Mouse (Mus musculus) neural tube, embryonic 14.5 days (tissue): ENCODE measurements around the gene Cpvl. TPM values are rescaled to one million over a fixed set of nuclear protein-coding genes. Genes with fewer than 3 reads are reported as not detected.

Experiments used
- ATAC-seq: fragments of 200-750 bp; cut with Nextera tagmentation; 2 replicates; pipeline ENCODE4 v1.8.0; 2017; ENCODE audit warnings: low read depth, mild to moderate bottlenecking, moderate TSS enrichment, moderate library complexity
- H3K27ac ChIP-seq: fragments of 300-500 bp; sonication (generic); 2 replicates; pipeline ENCODE4 v1.5.1; 2014; ENCODE audit warnings: low read depth, mild to moderate bottlenecking, control low read depth, low read length, moderate library complexity, mixed read lengths
- H3K27me3 ChIP-seq: fragments of 300-500 bp; sonication (generic); 2 replicates; pipeline ENCODE4 v1.6.1; 2014; ENCODE audit warnings: low read length; ENCODE audit not compliant: control insufficient read depth, insufficient read depth
- H3K36me3 ChIP-seq: fragments of 300-500 bp; sonication (generic); 2 replicates; pipeline ENCODE4 v1.6.1; 2014; ENCODE audit warnings: low read length, mixed read lengths; ENCODE audit not compliant: control insufficient read depth, insufficient read depth
- H3K4me1 ChIP-seq: fragments of 300-500 bp; sonication (generic); 2 replicates; pipeline ENCODE4 v1.6.1; 2014; ENCODE audit warnings: low read length; ENCODE audit not compliant: control insufficient read depth, insufficient read depth
- H3K4me2 ChIP-seq: fragments of 300-500 bp; sonication (generic); 2 replicates; pipeline ENCODE4 v1.6.1; 2014; ENCODE audit warnings: mild to moderate bottlenecking, low read depth, low read length, control low read depth
- H3K4me3 ChIP-seq: fragments of 300-500 bp; sonication (generic); 2 replicates; pipeline ENCODE4 v1.5.1; 2014; ENCODE audit warnings: low read depth, low read length, control low read depth, mixed read lengths
- H3K9ac ChIP-seq: fragments of 300-500 bp; sonication (generic); replicated peaks from 2 replicates; pipeline ENCODE4 v1.6.1; 2014; ENCODE audit warnings: low read depth, mild to moderate bottlenecking, control low read depth, low read length, mixed read lengths
- H3K9me3 ChIP-seq: fragments of 300-500 bp; sonication (generic); 2 replicates; pipeline ENCODE4 v1.6.1; 2016; ENCODE audit warnings: low read length; ENCODE audit not compliant: control insufficient read depth
- WGBS: fragments of 180-500 bp; shearing (Covaris S2); extraction: QIAGEN DNeasy Blood & Tissue Kit; methylation state at CpG from one replicate; pipeline ENCODE4 v1.1.7; 2014; 5-methylcytosine and 5-hydroxymethylcytosine counted together
- polyA plus RNA-seq: library from polyadenylated mRNA; unstranded; fragments of >200 nt; fragmentation: Nextera tagmentation; extraction: Ambion mirVana; gene quantifications from 2 replicates; pipeline ENCODE4 v1.2.1, GENCODE M21; 2014

Cpvl gene
- polyA plus RNA-seq, result not detected in 2 replicates

DNA sequence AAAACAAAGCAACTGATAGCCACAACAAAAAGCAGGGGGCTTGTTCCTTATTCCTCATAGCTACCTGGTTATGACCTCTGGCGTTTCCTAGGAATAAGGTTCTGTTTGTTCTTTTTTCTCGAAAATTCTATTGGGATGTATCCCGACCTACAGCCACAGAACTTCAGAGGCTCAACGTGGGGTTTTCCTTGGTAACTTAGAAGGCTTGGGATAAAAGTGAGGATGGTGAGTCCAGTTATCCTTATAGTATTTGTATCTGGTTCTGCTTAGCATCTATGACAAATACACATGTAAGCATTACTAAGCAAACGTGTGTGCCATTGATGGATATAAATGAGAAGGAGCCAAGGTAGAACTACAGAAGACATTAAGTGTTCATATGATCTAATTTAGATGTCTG is at the start of gene Cpvl:
Cpvl (minus strand) TSS at position 101 of the 400 bp plus-strand sequence.
- 90% methylated on average over 5 of the region's 5 CpGs for WGBS
- no peak within 1 kb of the TSS for H3K9ac ChIP-seq

DNA sequence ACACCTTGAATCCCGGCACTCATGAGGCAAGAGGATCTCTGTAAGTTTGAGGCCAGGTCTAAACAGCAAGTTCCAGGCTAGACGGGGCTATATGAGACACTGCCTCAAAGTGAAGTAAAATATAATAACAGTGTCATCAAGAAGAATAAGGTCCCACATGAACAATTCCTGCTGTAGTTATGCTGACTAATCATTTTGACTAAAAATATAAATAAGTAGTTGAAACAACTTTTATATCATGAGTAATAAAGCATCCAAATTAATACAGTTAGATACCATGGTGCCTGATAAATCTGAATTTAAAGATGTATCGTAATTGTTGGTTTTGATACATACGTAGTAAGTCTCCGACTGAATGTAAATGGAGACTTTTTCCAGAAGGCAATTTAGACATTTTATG is 45.4 kb upstream of the Cpvl start:
- H3K4me2 ChIP-seq, result no peak overlapping the region
- ATAC-seq, result no peak

More for the DNA sequence above, at the start of gene Cpvl:
- no peak for ATAC-seq
- Histone ChIP-seq H3K4me3 (no peak within 1 kb of the TSS), H3K27me3 (no peaks in the 10 kb centered on the region), H3K36me3 (no peaks in the 10 kb centered on the region), H3K9me3 (no peaks in the 10 kb centered on the region), H3K4me2 (no peak within 1 kb of the TSS), H3K27ac (no peak within 1 kb of the TSS), H3K4me1 (peaks cover 4% of the 10 kb centered on the region; the same call in 1 of the 2 replicates)

DNA sequence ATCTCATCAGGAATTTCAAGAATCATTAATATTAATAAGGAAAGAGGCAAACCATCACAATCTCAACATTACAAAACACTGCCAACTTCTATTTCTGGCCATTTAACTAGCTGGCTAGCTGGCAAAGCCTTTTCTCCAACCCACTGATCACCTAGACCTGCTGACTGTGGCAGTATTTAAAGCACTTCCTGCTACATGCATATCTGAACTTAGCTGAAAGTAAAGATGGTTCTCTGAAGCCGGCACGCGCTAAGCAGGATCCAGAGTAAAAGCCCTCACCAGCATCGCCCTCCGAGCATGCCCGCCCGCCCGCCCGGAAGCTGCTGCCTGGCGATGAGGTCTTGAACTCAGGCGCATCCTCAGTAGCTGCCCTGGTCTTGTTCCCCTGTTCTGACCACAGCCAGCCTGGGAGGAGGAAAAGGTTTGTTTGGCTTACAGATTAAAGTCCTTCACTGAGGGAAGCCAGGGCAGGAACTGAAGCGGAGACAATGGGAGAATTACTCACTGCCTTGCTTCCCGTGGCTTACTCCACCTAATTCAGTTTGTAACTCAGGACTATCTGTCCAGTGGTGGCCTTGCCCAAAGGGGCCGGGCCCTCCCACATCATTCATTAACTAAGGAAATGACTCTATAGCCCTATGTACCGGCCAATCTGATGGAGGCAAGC is 42.8 kb upstream of the Cpvl start:
- H3K4me1 ChIP-seq, result no peaks in the 10 kb centered on the region
- no peaks in the 10 kb centered on the region for H3K36me3 ChIP-seq
- no peak overlapping the region for H3K4me2 ChIP-seq
- no peak overlapping the region for H3K4me3 ChIP-seq
- no peak for ATAC-seq
- no peak overlapping the region for H3K27ac ChIP-seq
- 53% methylated on average over 15 of the region's 15 CpGs for WGBS
- H3K9me3 ChIP-seq, result no peaks in the 10 kb centered on the region
- H3K27me3 ChIP-seq, result no peaks in the 10 kb centered on the region
- no peak overlapping the region for H3K9ac ChIP-seq

More for the DNA sequence above, 45.4 kb upstream of the Cpvl start:
- Histone ChIP-seq H3K27me3 (no peaks in the 10 kb centered on the region), H3K27ac (no peak overlapping the region), H3K9me3 (no peaks in the 10 kb centered on the region), H3K36me3 (no peaks in the 10 kb centered on the region), H3K9ac (no peak overlapping the region), H3K4me3 (no peak overlapping the region), H3K4me1 (no peaks in the 10 kb centered on the region)
- WGBS, result 95% methylated on average over 5 of the region's 5 CpGs

DNA sequence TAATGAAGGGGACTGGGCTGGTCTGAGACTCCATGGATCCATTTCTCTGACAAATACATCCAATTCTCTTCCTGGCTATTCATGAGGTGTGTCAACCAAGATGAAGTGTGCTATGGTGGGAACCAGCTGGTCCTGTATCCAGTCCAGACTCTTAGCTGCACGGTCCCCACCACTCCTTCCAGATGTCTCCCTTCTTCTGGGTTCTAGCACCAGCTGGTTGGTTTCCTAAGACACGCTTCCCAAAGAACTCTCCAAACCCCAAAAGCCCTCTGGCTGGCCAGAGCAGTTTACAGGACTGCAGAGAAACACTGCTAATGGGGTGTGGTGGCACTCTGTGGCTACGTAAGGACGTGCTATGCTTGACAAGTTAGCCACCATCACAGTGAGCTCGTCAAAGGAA is 40.4 kb upstream of the Cpvl start:
- WGBS, result 89% methylated on average over 5 of the region's 5 CpGs
- no peaks in the 10 kb centered on the region for H3K36me3 ChIP-seq
- no peak for ATAC-seq

GRCm38 (mm10) chr6:54018038-54018437 is 39.6 kb upstream of the Cpvl start:
- no peak for ATAC-seq
- no peaks in the 10 kb centered on the region for H3K9me3 ChIP-seq
- H3K9ac ChIP-seq, result no peak overlapping the region
- no peaks in the 10 kb centered on the region for H3K27me3 ChIP-seq
- H3K4me2 ChIP-seq, result no peak overlapping the region
- H3K36me3 ChIP-seq, result no peaks in the 10 kb centered on the region
- no peaks in the 10 kb centered on the region for H3K4me1 ChIP-seq
- no peak overlapping the region for H3K4me3 ChIP-seq
- H3K27ac ChIP-seq, result no peak overlapping the region
- 64% methylated on average over 2 of the region's 2 CpGs for WGBS

More for the DNA sequence above, 40.4 kb upstream of the Cpvl start:
- H3K27me3 ChIP-seq, result no peaks in the 10 kb centered on the region
- H3K9me3 ChIP-seq, result no peaks in the 10 kb centered on the region
- no peaks in the 10 kb centered on the region for H3K4me1 ChIP-seq
- no peak overlapping the region for H3K27ac ChIP-seq
- H3K4me2 ChIP-seq, result no peak overlapping the region
- H3K9ac ChIP-seq, result no peak overlapping the region
- H3K4me3 ChIP-seq, result no peak overlapping the region

DNA sequence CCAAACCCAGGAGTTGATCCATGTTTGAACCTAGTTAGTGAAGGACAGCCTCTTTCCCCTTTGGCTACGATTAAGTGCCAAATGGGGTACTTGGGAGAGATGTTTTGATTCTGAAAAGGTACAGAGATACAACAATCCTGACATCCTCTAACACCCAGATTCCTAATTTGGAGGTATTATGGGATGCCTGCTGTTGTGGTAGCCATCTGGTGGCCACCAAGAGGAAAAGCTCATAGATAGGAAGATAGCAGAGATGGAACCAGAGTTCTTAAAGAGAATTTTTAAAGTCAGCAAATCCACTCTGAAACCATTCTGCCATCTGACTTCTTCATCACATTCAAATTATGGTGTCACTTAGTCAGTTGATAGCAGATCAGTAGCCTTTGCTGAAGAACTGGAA is 33.7 kb upstream of the Cpvl start:
- Histone ChIP-seq H3K27me3 (no peaks in the 10 kb centered on the region), H3K27ac (no peak overlapping the region), H3K4me3 (no peak overlapping the region), H3K9ac (no peak overlapping the region), H3K4me1 (0 out of 2 replicates have a peak, but pooled peaks cover 5% of the 10 kb centered on the region), H3K4me2 (no peak overlapping the region), H3K36me3 (no peaks in the 10 kb centered on the region), H3K9me3 (no peaks in the 10 kb centered on the region)
- ATAC-seq, result no peak
- WGBS, result 97% methylated on average over 1 of the region's 1 CpGs

GRCm38 (mm10) chr6:54010362-54010761 is 31.9 kb upstream of the Cpvl start:
- Histone ChIP-seq H3K27ac (no peak overlapping the region), H3K9me3 (no peaks in the 10 kb centered on the region), H3K4me2 (no peak overlapping the region), H3K4me3 (no peak overlapping the region), H3K36me3 (no peaks in the 10 kb centered on the region), H3K9ac (no peak overlapping the region), H3K27me3 (no peaks in the 10 kb centered on the region), H3K4me1 (0 out of 2 replicates have a peak, but pooled peaks cover 5% of the 10 kb centered on the region)
- no peak for ATAC-seq
- 32% methylated on average over 9 of the region's 9 CpGs for WGBS

- Histone ChIP-seq H3K4me3 (no peak overlapping the region), H3K9ac (no peak overlapping the region), H3K4me1 (0 out of 2 replicates have a peak, but pooled peaks cover 5% of the 10 kb centered on the region), H3K36me3 (no peaks in the 10 kb centered on the region), H3K9me3 (no peaks in the 10 kb centered on the region), H3K27ac (no peak overlapping the region), H3K4me2 (no peak overlapping the region), H3K27me3 (no peaks in the 10 kb centered on the region)
- ATAC-seq, result no peak
- WGBS, result 52% methylated on average over 4 of the region's 4 CpGs
Measured at GRCm38 (mm10) chr6:54009293-54009692, 30.8 kb upstream of the Cpvl start.

- H3K4me3 ChIP-seq, result no peak overlapping the region
- H3K27ac ChIP-seq, result no peak overlapping the region
- no peak for ATAC-seq
Measured at GRCm38 (mm10) chr6:54008448-54009120, 30.1 kb upstream of the Cpvl start.

More at GRCm38 (mm10) chr6:54008448-54009120, 30.1 kb upstream of the Cpvl start:
- H3K27me3 ChIP-seq, result no peaks in the 10 kb centered on the region
- 0 out of 2 replicates have a peak overlapping the region, but pooled peaks have one; percentile 4 for H3K4me2 ChIP-seq
- H3K9me3 ChIP-seq, result no peaks in the 10 kb centered on the region
- 58% methylated on average over 16 of the region's 16 CpGs for whole genome bisulfite sequencing
- no peaks in the 10 kb centered on the region for H3K36me3 ChIP-seq
- H3K4me1 ChIP-seq, result 0 out of 2 replicates have a peak, but pooled peaks cover 5% of the 10 kb centered on the region
- no peak overlapping the region for H3K9ac ChIP-seq
